Mouse (Mus musculus): ENCODE measurements around the gene Ccl4.

Ccl4 gene

DNA sequence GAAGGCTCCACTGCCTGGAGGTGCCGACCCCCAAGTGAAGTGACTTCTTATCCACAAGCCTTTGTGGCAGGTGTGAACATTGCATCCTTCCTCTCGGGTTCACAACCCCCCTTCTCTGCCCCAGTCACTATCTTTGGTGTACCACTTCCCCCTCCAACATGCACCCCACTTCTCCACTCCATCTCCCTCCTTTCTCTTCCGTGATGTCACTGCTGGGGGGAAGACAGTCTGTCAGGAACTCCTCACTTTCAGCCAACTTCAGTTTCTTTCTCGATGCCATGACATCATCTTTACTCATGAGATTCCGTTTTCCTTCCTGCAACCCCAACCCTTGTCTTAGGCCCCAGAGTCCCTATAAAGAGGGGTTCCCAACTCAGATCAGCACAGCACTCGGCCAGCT, at the start of gene Ccl4:
Gene Ccl4, plus strand, starts transcription at position 381 of the 400 bp plus-strand sequence.
- peak; percentile 61 for DNase-seq

DNA sequence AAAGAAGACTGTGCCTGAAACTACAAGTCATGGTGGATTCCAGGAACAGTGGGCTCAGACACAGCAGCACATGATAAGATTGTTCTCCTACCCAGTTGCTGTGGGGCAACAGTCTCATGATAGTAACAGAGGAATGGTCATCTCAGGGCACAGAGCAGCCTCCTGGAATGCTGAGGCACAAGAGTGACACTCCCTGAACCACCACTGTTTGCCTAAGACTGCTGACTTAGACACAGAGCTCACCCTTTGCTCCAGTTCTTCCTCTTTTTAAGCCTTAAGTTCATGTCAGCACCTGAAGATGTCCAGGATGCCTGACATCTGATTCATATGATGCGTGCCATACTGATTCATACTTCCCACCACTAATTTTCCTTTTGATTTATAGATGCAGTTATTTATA, 45.8 kb upstream of the Ccl4 start:
- peak; percentile 45 for DNase-seq

GRCm38 (mm10) chr11:83618238-83618637, 44.1 kb upstream of the Ccl4 start:
- DNase-seq = no peak

- no peak for DNase-seq
These were observed 43.3 kb upstream of the Ccl4 start for GRCm38 (mm10) chr11:83619037-83619436.

- DNase-seq = no peak
These were observed 38.8 kb upstream of the Ccl4 start for GRCm38 (mm10) chr11:83623586-83623985.

DNA sequence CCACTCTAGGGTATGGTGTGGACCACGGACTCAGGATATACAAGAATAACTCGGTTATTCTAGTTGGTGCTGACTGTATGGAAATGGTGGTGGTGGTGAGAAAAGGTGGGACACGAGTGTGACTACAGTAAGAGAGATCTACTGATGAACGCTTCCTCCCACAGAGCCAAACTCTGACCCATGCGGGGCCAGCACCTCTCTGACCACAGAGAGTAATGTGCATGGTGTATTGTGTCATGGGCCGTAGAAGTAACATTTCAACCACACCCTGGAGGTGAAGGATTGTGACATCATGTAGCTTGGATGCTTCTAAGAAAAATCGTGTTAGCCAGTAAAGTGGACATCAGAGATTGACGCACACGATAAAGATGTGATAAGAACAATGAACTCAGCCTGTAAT, 33.6 kb upstream of the Ccl4 start:
- peak; percentile 74 for DNase-seq

- DNase-seq = no peak
These were observed 31.8 kb upstream of the Ccl4 start for GRCm38 (mm10) chr11:83630630-83631029.

- no peak for DNase-seq
These were observed 31.3 kb upstream of the Ccl4 start for GRCm38 (mm10) chr11:83631065-83631464.

GRCm38 (mm10) chr11:83632744-83633143, 29.6 kb upstream of the Ccl4 start:
- no peak for DNase-seq

DNA sequence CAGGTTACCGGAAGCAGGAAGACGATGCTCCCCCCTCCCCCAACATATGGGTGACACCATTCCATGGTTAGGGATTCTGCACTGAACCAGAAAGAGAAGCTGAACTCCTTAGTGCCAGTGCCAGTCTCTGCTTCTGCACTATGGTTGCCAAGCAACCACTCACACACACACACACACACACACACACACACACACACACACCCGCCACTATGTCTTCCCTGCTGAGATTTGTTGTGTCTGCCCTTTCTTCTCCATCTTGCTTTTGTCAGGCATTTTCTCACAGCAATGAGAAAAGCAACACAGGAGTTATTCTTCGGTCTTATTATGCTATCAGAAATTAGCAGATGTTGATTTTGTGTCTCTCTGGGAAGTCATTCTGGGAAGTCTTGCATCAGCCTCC, 28.0 kb upstream of the Ccl4 start:
- no peak for DNase-seq

- DNase-seq = no peak
These were observed 27.5 kb upstream of the Ccl4 start for GRCm38 (mm10) chr11:83634898-83635297.

DNA sequence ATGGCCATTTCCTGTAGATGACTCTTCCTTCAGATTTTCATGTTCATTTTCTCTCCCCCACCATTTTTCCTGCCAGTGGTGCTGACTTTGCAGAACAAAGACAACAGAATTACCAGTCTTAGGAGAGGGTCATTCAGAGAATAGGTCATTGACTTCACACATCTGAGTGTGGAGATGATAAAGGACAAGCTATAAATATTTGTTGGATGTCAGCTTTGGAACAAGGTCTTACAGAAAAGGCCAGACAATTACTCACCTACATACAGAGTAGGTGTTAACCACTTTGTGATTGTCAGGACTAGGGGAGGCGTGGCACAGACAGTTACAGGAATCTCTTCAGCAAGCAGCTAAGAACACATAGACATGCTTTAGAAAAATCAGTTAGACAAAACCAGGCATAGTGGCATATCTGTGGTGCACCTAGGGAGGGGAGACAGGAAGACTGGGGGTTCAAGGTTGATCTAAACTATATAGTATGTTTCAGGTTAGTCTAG, 25.6 kb upstream of the Ccl4 start:
- no peak for DNase-seq

DNA sequence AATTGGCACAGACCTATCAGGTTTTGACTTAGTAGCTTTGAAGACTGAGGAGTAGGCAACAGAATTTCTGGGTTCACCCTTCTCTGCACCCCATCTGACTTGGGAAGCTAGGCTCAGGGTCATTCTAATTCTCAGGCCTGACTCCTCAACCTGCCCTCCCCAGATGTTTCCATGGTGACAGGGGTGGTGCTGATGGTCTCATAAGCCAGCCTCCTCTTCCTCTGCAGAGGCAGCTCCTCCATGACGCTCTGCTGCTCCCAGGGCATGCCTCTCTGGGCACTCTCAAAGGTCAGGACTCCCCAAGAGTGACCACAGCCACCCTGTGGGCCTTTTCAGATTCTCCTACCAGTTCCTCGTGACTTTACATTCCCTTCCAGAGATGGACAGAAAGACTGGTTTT, 23.4 kb upstream of the Ccl4 start:
- no peak for DNase-seq

DNA sequence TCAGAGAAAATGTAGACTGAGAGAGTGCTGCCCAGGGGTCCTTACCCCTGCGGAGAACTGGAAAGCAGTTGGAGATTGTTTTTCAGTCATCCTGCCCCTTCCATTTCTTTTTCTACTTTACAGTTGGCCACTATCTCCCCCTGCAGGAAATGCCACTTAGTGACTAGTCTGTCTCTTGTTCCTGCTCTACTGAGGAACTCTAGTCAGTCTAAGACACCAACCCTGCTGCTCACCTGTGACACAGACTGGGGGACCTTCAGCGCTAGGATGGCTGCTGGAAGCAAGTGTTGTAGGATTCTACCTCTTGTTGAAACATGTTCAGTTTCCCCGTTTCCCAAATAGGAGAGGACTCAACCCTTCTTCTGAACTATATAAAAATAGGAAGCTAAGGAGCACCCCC, 22.9 kb upstream of the Ccl4 start:
- DNase-seq = no peak

DNA sequence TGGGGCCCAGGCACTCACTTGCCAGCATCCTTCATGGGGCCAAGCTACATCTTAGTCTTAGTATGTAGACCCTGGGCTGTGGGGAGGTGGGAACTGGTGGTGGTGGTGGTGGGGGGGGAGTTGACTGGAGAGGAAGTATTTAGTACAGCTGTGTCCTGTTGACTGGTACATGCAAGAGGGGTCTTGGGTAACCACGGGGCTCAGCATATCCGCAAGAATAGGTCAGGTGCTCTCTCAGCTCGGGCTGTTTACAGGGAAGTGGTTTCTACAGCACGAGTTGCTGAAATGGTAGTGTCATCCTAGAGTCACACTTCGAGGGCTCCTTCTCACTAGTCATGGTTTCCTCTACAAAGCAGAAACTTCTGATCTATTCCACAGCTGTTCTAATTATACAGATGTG, 22.2 kb upstream of the Ccl4 start:
- peak; percentile 89 for DNase-seq

- DNase-seq = no peak
These were observed 21.2 kb upstream of the Ccl4 start for GRCm38 (mm10) chr11:83641216-83641615.

GRCm38 (mm10) chr11:83645521-83645920, 16.9 kb upstream of the Ccl4 start, which contains the start of gene Rpl9-ps1:
Gene Rpl9-ps1 (minus strand): TSS chr11:83645621.
- DNase-seq = no peak

- DNase-seq = no peak
These were observed 15.8 kb upstream of the Ccl4 start for GRCm38 (mm10) chr11:83646356-83647149.

GRCm38 (mm10) chr11:83649305-83649841, 13.0 kb upstream of the Ccl4 start, which contains the start of gene Ccl3:
Gene Ccl3 (minus strand): TSS chr11:83649355.
- DNase-seq = peak; percentile 84

GRCm38 (mm10) chr11:83654606-83655005, 7.8 kb upstream of the Ccl4 start:
- no peak for DNase-seq

DNA sequence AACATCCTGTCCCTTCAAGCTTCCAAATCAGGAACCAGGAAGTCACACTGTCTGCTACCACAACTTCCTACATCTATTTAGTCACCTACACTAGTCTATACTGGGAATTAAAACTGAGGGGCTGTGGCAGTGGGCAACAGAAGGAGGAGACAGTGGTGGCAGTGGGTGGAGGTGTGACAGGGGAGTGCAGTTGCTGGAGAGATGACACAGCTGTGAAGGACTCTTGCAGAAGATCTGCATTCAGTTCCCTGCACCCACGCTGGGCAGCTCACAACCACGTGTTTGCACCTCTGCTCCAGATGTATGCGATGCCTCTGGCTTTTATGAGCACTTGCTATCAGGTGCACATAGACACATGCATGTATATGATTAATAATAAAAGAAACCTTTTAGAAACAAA, 4.9 kb upstream of the Ccl4 start:
- no peak for DNase-seq

DNA sequence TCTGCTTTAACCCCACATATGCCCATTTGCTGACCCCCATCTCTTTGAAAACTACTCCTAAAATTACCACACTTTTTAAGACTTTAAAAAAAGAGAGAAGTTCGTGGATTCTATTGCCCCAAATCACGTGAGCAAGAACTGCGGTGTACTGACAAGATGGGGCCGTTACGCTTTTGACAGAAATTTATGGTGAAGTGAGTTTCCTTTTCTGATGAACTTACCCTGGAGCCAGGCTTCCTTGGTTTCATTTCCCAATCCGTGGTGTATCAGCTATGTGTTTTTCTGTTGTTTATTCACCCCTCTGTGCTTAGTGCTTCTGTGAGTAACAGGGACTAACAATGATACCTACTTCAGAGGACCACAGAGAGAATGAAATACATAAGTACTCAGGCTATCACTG, 3.6 kb upstream of the Ccl4 start:
- no peak for DNase-seq

DNA sequence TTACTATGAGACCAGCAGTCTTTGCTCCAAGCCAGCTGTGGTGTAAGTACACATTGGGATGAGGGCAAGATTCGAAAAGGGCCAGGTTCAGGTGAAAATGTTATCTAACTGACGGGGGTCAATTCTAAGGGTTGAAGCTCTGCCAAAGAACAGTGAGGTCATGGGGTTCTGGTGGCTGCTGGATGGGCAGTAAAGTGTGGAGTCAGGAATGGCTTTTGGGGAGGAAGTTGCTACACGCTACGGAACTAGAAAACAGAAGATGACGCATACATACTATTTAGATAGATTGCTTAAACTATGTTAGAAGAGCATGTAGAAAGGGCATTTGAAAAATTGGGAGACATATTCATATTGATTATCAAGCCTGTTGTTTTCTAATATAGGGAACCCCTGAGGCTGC, 1.1 kb downstream of the Ccl4 start:
- DNase-seq = no peak

DNA sequence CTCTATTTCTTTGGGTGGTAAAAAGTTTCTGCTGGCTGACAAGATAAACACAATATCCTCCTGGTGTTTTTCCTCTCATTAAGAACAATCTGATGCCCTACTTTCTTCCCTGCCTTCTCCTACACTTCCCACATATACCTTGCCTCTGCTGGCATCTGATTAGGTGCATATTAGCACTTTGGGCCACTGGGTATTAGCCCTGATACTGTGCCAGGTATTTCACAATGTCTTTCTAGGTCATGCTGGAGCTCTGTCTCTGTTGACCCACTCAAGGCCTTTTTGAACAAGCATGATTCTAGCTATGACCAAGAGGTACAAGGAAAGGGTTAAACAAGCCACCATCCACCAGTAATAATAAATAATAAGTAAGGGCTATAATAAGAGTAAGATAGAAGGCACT, 9.4 kb downstream of the Ccl4 start:
- DNase-seq = no peak

DNA sequence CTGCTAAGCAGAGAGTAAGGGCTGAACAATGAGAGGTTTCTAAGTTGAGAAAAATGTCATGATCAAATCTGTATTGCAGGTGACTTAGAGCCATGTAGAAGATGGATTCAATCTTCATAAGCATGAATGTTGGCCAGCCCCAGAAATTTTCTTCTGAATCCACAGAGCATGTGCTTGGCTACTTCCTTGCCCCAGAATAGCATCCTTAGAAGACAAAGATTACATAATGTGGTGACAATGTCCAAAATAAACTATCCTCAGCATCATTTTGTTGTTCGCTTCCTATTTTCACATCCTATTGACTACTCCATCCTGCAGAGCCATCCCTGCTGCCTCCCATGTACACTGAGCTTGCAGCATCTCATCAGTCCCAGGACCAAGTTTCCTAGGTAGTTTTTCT, 13.3 kb downstream of the Ccl4 start:
- no peak for DNase-seq
